Comparison of ENCODE assay signal across 8 mouse cellular contexts in genomic region chr2:30416649-30416965, GRCm38 (mm10). TPM values are rescaled to one million over a fixed set of nuclear protein-coding genes. Genes with fewer than 3 reads are reported as not detected.
A peak's percentile ranks its signal among the peaks of the same experiment; 100 is the strongest.
DNase-seq lines count a peak whose midpoint lies in the region; TF ChIP-seq lines count a peak whose summit lies in the region.

No protein-coding gene starts in this region.

- no peak for DNase-seq in left cerebral cortex, adult 2 months (ENCODE audit: extremely low spot score in 1 of 2, low spot score in 2 of 2)
- DNase-seq in left cerebral cortex, postnatal 4 days: no peak
- peak; percentile 51 for DNase-seq in induced T-regulatory cell, adult 2 months (ENCODE audit: low read depth)
- peak; percentile 40 for DNase-seq in naive thymus-derived CD4-positive, alpha-beta T cell, adult 2 months (ENCODE audit: low read depth)
- DNase-seq in adrenal gland, postnatal 10 days: no peak
- no peak for DNase-seq in adrenal gland, adult 8-10 months
- DNase-seq in right cerebral cortex, postnatal 4 days: no peak

- peak overlapping the region; percentile 99 for H3K27ac ChIP-seq in left cerebral cortex, adult 2 months
- 0 out of 2 replicates have a peak overlapping the region, but pooled peaks have one; percentile 99 for H3K27ac ChIP-seq in cortical plate, adult 2 months (ENCODE audit: insufficient read depth, low read length)

- TF ChIP-seq POLR2A in cortical plate, adult 2 months (IDR thresholded peaks at IDR 0.05; ENCODE audit: extremely low read depth, insufficient read depth, low read length): no peak

- H3K4me1 ChIP-seq in cortical plate, adult 2 months (ENCODE audit: control insufficient read depth, insufficient read depth, low read length): peaks cover 6% of the 10 kb centered on the region; the same call in 1 of the 2 replicates

- H3K4me3 ChIP-seq in left cerebral cortex, adult 2 months: peak overlapping the region; percentile 96
- peak overlapping the region; percentile 83 for H3K4me3 ChIP-seq in cortical plate, adult 2 months (ENCODE audit: insufficient read depth, low read length)

- TF ChIP-seq CTCF in left cerebral cortex, adult 2 months (IDR thresholded peaks at IDR 0.05): no peak
- no peak for TF ChIP-seq CTCF in cortical plate, adult 2 months (IDR thresholded peaks at IDR 0.05; ENCODE audit: extremely low read depth, insufficient read depth, low read length)

- intact Hi-C loops in left cerebral cortex, adult 2 months (cut with DNase I): no loop called here
- intact Hi-C loops in left cerebral cortex, postnatal 4 days (cut with DNase I): no loop called here

RNA-seq across cellular contexts. Expression of gene Ptpa, which starts 0.8 kb away (rescaled TPM):
- total RNA-seq in left cerebral cortex, adult 2 months (2021): 100 to 1,000 TPM; 177 to 178 TPM
- total RNA-seq in left cerebral cortex, postnatal 4 days (2021): 100 to 1,000 TPM; 145 to 153 TPM
- polyA plus RNA-seq in cortical plate, adult 2 months (2012; rRNA removed): 167 and 176 TPM in 2 replicates
- 100 to 1,000 TPM; 152 to 170 TPM for total RNA-seq in adrenal gland, postnatal 10 days (2021)
- total RNA-seq in adrenal gland, adult 8-10 months (2022): 100 to 1,000 TPM; 135 to 153 (median 141) TPM

RNA-seq across cellular contexts. Expression of gene Crat, which starts 1.0 kb away (rescaled TPM):
- total RNA-seq in left cerebral cortex, adult 2 months (2021): 10 to 100 TPM; 56.5 to 58.2 TPM
- total RNA-seq in left cerebral cortex, postnatal 4 days (2021): 10 to 100 TPM; 33.2 to 33.3 TPM
- 44.7 and 50.9 TPM in 2 replicates for polyA plus RNA-seq in cortical plate, adult 2 months (2012; rRNA removed)
- 100 to 1,000 TPM; 317 to 355 TPM for total RNA-seq in adrenal gland, postnatal 10 days (2021)
- total RNA-seq in adrenal gland, adult 8-10 months (2022): 100 to 1,000 TPM in 1 of 4 experiments, 10 to 100 TPM in 3; 59.0 to 122 (median 95.3) TPM

RNA-seq across cellular contexts. Expression of gene Dolpp1, which starts 24.6 kb away (rescaled TPM):
- 10 to 100 TPM; 25.8 to 26.8 TPM for total RNA-seq in left cerebral cortex, adult 2 months (2021)
- 10 to 100 TPM; 41.1 to 43.9 TPM for total RNA-seq in left cerebral cortex, postnatal 4 days (2021)
- polyA plus RNA-seq in cortical plate, adult 2 months (2012; rRNA removed): 32.0 and 35.5 TPM in 2 replicates
- total RNA-seq in adrenal gland, postnatal 10 days (2021): 10 to 100 TPM; 14.5 to 23.6 TPM
- total RNA-seq in adrenal gland, adult 8-10 months (2022): 10 to 100 TPM; 18.0 to 24.2 (median 19.8) TPM

RNA-seq across cellular contexts. Expression of gene Miga2, which starts 52.6 kb away (rescaled TPM):
- total RNA-seq in left cerebral cortex, adult 2 months (2021): 100 to 1,000 TPM; 120 to 138 TPM
- 10 to 100 TPM; 69.7 to 76.5 TPM for total RNA-seq in left cerebral cortex, postnatal 4 days (2021)
- 85.6 and 97.0 TPM in 2 replicates for polyA plus RNA-seq in cortical plate, adult 2 months (2012; rRNA removed)
- total RNA-seq in adrenal gland, postnatal 10 days (2021): 100 to 1,000 TPM in 1 of 2 experiments, 10 to 100 TPM in 1; 97.5 to 111 TPM
- 100 to 1,000 TPM in 1 of 4 experiments, 10 to 100 TPM in 3; 80.6 to 104 (median 91.1) TPM for total RNA-seq in adrenal gland, adult 8-10 months (2022)

RNA-seq across cellular contexts. Expression of gene Ier5l, which starts 57.4 kb away (rescaled TPM):
- 10 to 100 TPM; 20.9 to 25.3 TPM for total RNA-seq in left cerebral cortex, adult 2 months (2021)
- 10 to 100 TPM; 10.8 to 13.2 TPM for total RNA-seq in left cerebral cortex, postnatal 4 days (2021)
- polyA plus RNA-seq in cortical plate, adult 2 months (2012; rRNA removed): 19.5 and 22.1 TPM in 2 replicates
- total RNA-seq in adrenal gland, postnatal 10 days (2021): 1 to 10 TPM; 5.9 to 8.4 TPM
- total RNA-seq in adrenal gland, adult 8-10 months (2022): 1 to 10 TPM; 3.8 to 7.7 (median 6.8) TPM

Comparison
In these comparisons a context has a peak if more than half of its experiments do, and no peak if none do; other contexts are left out.
1. DNase-seq: peak in induced T-regulatory cell, adult 2 months (single experiment) and naive thymus-derived CD4-positive, alpha-beta T cell, adult 2 months (single experiment); none in left cerebral cortex, adult 2 months (0 of 2), left cerebral cortex, postnatal 4 days (single experiment), adrenal gland, postnatal 10 days (single experiment), adrenal gland, adult 8-10 months (single experiment) and right cerebral cortex, postnatal 4 days (single experiment).